Mouse (Mus musculus) heart, embryonic 15.5 days (tissue): ENCODE results near the gene Gm29609. TPM values are rescaled to one million over a fixed set of nuclear protein-coding genes. Genes with fewer than 3 reads are reported as not detected.

ENCODE experiments used
- ATAC-seq: fragments of 200-750 bp; cut with Nextera tagmentation; replicated peaks from 2 replicates; pipeline ENCODE4 v1.8.0; 2017; ENCODE audit warnings: low read depth, moderate TSS enrichment; ENCODE audit not compliant: insufficient number of reproducible peaks, insufficient read depth, low FRiP score
- H3K27ac ChIP-seq: fragments of 300-500 bp; sonication (generic); 2 replicates; pipeline ENCODE4 v1.5.1; 2015; ENCODE audit warnings: mild to moderate bottlenecking, inconsistent platforms
- H3K27me3 ChIP-seq: fragments of 300-500 bp; sonication (generic); 2 replicates; pipeline ENCODE4 v1.6.1; 2015; ENCODE audit warnings: inconsistent platforms
- H3K36me3 ChIP-seq: fragments of 300-500 bp; sonication (generic); 2 replicates; pipeline ENCODE4 v1.6.1; 2015; ENCODE audit warnings: mild to moderate bottlenecking, inconsistent platforms
- H3K4me1 ChIP-seq: fragments of 300-500 bp; sonication (generic); replicated peaks from 2 replicates; pipeline ENCODE4 v1.6.1; 2015; ENCODE audit warnings: inconsistent platforms
- H3K4me2 ChIP-seq: fragments of 300-500 bp; sonication (generic); 2 replicates; pipeline ENCODE4 v1.6.1; 2015; ENCODE audit warnings: inconsistent platforms, mild to moderate bottlenecking, moderate library complexity
- H3K4me3 ChIP-seq: fragments of 300-500 bp; sonication (generic); 2 replicates; pipeline ENCODE4 v1.5.1; 2015; ENCODE audit warnings: mild to moderate bottlenecking, inconsistent platforms
- H3K9ac ChIP-seq: fragments of 300-500 bp; sonication (generic); 2 replicates; pipeline ENCODE4 v1.6.1; 2015; ENCODE audit warnings: mild to moderate bottlenecking, inconsistent platforms
- H3K9me3 ChIP-seq: fragments of 300-500 bp; sonication (generic); replicated peaks from 2 replicates; pipeline ENCODE4 v1.6.1; 2016; ENCODE audit warnings: inconsistent platforms
- WGBS: fragments of 180-500 bp; shearing (Covaris S2); methylation state at CpG from one replicate; pipeline ENCODE4 v1.1.7; 2015; ENCODE audit warnings: mixed read lengths; 5-methylcytosine and 5-hydroxymethylcytosine counted together
- polyA plus RNA-seq: library from polyadenylated mRNA; unstranded; fragments of >200 nt; fragmentation: Nextera tagmentation; extraction: Ambion mirVana; gene quantifications from 2 replicates; pipeline ENCODE4 v1.2.1, GENCODE M21; 2015

Gm29609 gene
- polyA plus RNA-seq, 1 experiment from 2014 or later, result 0.63 TPM

DNA sequence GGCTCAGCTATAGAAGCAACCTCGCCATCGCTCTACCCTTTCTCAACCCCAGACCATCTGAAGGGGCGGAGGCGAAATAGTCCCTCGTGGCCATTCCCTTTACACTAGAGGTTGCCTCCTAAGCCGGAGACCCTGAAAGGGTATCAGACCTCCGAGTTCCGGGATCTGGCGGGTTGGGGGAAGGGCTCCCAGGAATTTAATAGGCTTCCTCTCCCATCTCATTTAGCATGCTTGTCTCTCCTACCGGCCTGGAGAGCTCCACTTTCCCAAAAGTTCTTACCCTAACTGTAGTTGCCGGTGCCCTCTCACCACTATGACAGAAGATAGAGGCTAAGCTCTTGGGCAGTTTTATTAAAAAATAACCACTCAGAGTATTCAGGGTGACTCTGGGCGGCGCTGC lies 42.1 kb downstream of the Gm29609 start:
- ATAC-seq, result no peak
- Histone ChIP-seq H3K4me1 (peaks cover 25% of the 10 kb centered on the region), H3K9ac (no peak overlapping the region), H3K36me3 (peaks cover 5% of the 10 kb centered on the region), H3K27ac (no peak overlapping the region), H3K4me2 (peak overlapping the region; percentile 57), H3K27me3 (peaks cover 64% of the 10 kb centered on the region), H3K4me3 (peak overlapping the region; percentile 31), H3K9me3 (no peaks in the 10 kb centered on the region)
- 2% methylated on average over 13 of the region's 13 CpGs for WGBS

DNA sequence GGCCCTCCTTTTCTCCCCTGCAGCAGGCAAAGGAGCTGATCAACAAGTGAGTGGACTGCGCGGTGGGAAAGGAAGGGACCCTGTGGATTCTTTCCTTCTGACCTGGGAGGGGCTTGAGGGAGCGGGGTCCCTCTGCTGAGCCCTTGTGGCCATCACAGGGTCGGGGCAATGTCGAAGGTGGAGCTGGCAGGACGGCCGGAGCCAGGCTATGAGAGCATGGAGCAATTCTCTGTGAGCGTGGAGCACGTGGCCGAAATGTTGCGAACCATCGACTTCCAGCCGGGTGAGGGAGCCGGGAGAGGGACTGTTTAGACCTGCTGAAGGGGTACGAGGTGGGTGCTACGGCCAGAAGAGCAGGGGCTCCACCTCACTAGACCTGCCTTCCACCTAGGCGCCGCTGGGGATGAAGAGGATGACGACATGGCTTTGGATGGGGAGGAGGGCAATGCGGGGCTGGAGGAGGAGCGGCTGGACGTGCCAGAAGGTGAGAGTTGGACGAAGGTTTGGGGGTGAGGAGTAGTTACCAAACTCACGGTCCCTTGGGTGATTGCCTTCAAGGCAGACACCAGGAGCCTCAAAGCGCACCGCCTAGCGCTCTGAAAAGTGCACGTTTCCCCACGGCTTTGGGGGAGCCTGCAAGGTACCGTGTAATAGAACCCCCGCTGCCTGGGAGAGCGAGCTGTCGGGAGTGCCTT lies 42.8 kb downstream of the Gm29609 start:
- Histone ChIP-seq H3K4me1 (peaks cover 25% of the 10 kb centered on the region), H3K4me2 (peak overlapping the region; percentile 57), H3K36me3 (peaks cover 4% of the 10 kb centered on the region), H3K9ac (no peak overlapping the region), H3K9me3 (no peaks in the 10 kb centered on the region), H3K27ac (no peak overlapping the region), H3K4me3 (peak overlapping the region; percentile 31), H3K27me3 (peaks cover 64% of the 10 kb centered on the region)
- WGBS, result 2% methylated on average over 33 of the region's 33 CpGs
- no peak for ATAC-seq

DNA sequence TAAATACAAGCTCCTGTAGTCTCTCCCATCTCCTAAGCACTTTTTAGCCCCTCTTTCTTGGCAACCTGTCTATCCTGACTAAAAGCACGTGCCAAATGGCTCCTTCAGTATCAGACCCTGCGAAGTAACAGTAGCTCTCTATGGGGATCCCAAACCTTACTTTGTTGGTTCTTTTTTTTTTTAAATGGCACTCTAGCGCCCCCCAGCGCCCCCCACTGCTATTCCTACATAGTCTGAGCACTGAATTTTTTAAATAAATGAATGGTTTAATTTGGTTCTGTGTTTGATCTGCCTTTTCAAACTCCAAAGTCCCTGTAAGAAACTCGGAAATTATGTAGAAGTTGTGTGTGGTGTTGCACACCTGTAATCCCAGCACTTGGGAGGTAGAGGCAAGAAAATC lies 53.7 kb downstream of the Gm29609 start:
- Histone ChIP-seq H3K4me3 (no peak overlapping the region), H3K4me1 (no peaks in the 10 kb centered on the region)
- ATAC-seq, result no peak

DNA sequence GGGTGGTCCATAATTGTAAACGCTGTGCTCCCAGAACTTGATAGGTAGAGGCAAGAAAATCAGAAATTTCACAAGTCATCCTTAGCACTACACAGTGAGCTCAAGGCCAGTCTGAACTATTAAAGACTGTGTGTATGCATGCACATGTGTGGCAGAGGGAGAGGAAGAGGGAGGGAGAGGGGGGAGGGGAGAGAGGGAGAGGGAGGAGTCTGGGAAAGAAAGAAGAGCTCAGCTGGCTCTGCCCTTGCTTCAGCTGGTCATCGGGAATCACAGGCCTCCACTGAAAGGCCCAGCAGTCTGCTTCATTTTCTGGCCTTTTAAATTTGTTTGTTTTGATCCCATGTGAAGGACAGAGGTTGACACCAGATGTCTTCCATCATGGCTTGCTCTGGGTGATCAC lies 56.2 kb downstream of the Gm29609 start:
- no peaks in the 10 kb centered on the region for H3K4me1 ChIP-seq
- no peak overlapping the region for H3K27ac ChIP-seq
- H3K9ac ChIP-seq, result no peak overlapping the region
- no peaks in the 10 kb centered on the region for H3K27me3 ChIP-seq
- no peaks in the 10 kb centered on the region for H3K9me3 ChIP-seq
- no peaks in the 10 kb centered on the region for H3K36me3 ChIP-seq
- 41% methylated on average over 2 of the region's 2 CpGs for WGBS
- ATAC-seq, result no peak
- H3K4me2 ChIP-seq, result no peak overlapping the region
- no peak overlapping the region for H3K4me3 ChIP-seq

More for the DNA sequence above, 53.7 kb downstream of the Gm29609 start:
- H3K27ac ChIP-seq, result no peak overlapping the region
- 37% methylated on average over 5 of the region's 5 CpGs for WGBS
- no peaks in the 10 kb centered on the region for H3K36me3 ChIP-seq
- no peak overlapping the region for H3K9ac ChIP-seq
- no peaks in the 10 kb centered on the region for H3K9me3 ChIP-seq
- H3K27me3 ChIP-seq, result peaks cover 2% of the 10 kb centered on the region; the same call in 1 of the 2 replicates
- no peak overlapping the region for H3K4me2 ChIP-seq

DNA sequence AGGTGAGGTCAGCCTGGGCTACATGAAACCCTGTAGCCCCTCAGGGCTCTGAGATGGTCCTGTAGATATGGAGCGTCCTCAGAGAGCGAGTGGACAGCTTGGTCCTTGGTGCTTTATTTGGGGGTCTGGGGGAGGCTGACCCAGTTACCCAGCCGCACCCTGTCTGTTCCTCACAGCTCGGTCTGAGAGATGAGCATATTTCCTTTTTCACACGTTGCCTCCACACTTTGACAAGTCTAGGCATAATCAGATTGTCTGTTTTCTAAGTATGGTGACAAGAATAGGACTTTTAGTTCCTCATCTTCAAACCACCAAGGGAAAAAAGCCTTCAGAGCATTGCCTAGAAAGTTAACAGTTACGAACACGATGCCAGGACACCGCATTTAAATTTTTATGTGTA lies 58.6 kb downstream of the Gm29609 start:
- Histone ChIP-seq H3K9me3 (no peaks in the 10 kb centered on the region), H3K4me1 (peaks cover 8% of the 10 kb centered on the region; the same call in 1 of the 2 replicates), H3K4me2 (no peak overlapping the region), H3K4me3 (no peak overlapping the region), H3K9ac (no peak overlapping the region), H3K27me3 (peaks cover 5% of the 10 kb centered on the region; the same call in 1 of the 2 replicates), H3K27ac (no peak overlapping the region), H3K36me3 (no peaks in the 10 kb centered on the region)
- ATAC-seq, result no peak
- 75% methylated on average over 8 of the region's 8 CpGs for WGBS

DNA sequence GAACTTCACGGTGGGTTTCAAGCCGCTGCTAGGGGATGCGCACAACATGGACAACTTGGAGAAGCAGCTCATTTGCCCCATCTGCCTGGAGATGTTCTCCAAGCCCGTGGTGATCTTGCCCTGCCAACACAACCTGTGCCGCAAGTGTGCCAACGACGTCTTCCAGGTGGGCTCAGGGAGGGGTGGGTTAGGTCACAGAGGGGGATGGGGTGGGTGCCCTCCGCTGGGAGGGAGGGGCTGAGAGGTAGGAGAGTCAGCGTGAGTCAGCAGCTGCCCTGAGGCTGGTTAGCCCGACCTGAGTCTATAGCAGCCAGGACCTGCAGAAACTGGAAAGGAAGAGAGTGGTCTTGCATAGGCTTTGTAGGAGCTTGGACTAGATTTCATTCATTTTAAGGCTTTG lies 62.8 kb downstream of the Gm29609 start:
- Histone ChIP-seq H3K9ac (0 out of 2 replicates have a peak overlapping the region, but pooled peaks have one; percentile 17), H3K9me3 (no peaks in the 10 kb centered on the region), H3K36me3 (no peaks in the 10 kb centered on the region), H3K27ac (peak overlapping the region; percentile 69), H3K4me3 (peak overlapping the region; percentile 39), H3K27me3 (peaks cover 5% of the 10 kb centered on the region; the same call in 1 of the 2 replicates), H3K4me1 (peaks cover 8% of the 10 kb centered on the region; the same call in 1 of the 2 replicates), H3K4me2 (peak overlapping the region; percentile 57)
- whole genome bisulfite sequencing, result 12% methylated on average over 10 of the region's 10 CpGs
- ATAC-seq, result peak; percentile 18; the same call in 1 of the 2 replicates

DNA sequence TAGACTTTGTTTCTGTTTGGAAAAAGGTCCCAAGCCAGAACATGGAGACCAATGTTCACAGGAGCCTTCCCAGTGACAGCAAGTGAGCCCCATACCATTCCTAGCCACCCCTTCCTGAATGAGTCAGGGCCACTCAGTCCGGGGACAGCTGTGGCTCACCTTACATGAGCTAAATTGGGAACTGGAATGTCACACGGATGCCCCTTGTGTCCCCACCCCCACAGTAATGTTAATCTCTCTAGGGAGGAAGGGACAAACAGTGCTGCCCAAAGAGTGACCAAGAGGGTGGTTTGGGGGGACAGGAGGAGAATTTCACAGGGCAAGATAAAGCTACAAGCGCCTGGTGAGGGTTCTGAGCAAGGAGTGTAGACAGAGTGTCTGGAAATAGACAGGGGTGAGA lies 63.4 kb downstream of the Gm29609 start, which contains the start of gene Trim54:
TSS of gene Trim54 (plus strand) at position 359 of the 400 bp plus-strand sequence.
- peak; percentile 66; the same call in 1 of the 2 replicates for ATAC-seq
- Histone ChIP-seq H3K9me3 (no peaks in the 10 kb centered on the region), H3K4me2 (peak within 1 kb of the TSS; percentile 57), H3K27me3 (peaks cover 5% of the 10 kb centered on the region; the same call in 1 of the 2 replicates), H3K4me1 (peaks cover 8% of the 10 kb centered on the region; the same call in 1 of the 2 replicates), H3K4me3 (peak within 1 kb of the TSS; percentile 39), H3K27ac (peak within 1 kb of the TSS; percentile 69), H3K36me3 (no peaks in the 10 kb centered on the region), H3K9ac (0 out of 2 replicates have a peak within 1 kb of the TSS, but pooled peaks have one; percentile 17)
- WGBS, result 12% methylated on average over 3 of the region's 3 CpGs

DNA sequence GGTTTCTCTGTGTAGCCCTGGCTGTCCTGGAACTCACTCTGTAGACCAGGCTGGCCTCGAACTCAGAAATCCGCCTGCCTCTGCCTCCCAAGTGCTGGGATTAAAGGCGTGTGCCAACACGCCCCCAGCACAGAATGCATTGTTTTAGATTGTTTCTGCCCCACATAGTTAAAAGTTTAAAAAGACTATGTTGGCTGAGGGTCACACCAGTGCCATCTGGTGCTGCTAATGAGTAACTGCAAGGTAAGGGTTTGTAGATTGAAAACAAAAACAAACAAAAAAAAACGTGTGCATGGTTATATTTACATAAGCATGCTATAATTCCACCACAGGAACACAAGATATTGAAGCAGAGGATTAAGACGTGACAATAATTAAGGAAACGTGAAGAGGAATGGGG lies 68.9 kb downstream of the Gm29609 start:
- H3K9me3 ChIP-seq, result no peaks in the 10 kb centered on the region
- no peak overlapping the region for H3K4me3 ChIP-seq
- no peaks in the 10 kb centered on the region for H3K4me1 ChIP-seq
- 28% methylated on average over 7 of the region's 7 CpGs for WGBS
- ATAC-seq, result no peak
- no peaks in the 10 kb centered on the region for H3K36me3 ChIP-seq
- H3K27ac ChIP-seq, result no peak overlapping the region
- no peak overlapping the region for H3K9ac ChIP-seq
- no peak overlapping the region for H3K4me2 ChIP-seq
- H3K27me3 ChIP-seq, result no peaks in the 10 kb centered on the region

DNA sequence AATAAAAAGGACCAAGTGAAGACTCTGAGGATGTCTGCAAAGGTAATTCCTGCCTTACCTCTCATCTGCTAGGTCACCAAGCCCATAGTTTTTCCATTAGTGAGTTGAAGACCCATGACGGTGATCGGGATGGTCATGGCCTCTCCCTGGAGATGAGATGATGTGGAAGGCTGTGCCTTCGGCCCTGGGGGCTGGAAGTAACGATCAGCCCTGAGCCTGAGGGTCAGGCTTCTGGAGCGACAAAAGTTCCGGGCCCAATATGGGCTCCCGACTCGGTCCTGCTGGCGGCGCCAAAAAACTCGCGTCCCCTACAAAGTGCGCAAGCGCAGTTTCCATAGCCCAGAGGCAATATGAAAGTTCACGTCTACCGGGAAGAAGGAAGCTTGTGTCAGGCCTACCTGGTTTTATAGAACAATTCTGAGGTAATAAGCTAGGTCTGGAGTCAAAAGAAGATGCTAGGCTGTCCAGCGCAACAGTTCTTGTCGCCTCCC lies 71.7 kb downstream of the Gm29609 start, which contains the start of gene Slc30a3:
TSS of gene Slc30a3 (minus strand) at position 238 of the 491 bp plus-strand sequence.
- no peak for ATAC-seq
- Histone ChIP-seq H3K4me1 (no peaks in the 10 kb centered on the region), H3K4me3 (no peak within 1 kb of the TSS), H3K9me3 (no peaks in the 10 kb centered on the region), H3K27me3 (0 out of 2 replicates have a peak, but pooled peaks cover 4% of the 10 kb centered on the region), H3K27ac (no peak within 1 kb of the TSS), H3K9ac (no peak within 1 kb of the TSS), H3K36me3 (no peaks in the 10 kb centered on the region), H3K4me2 (no peak within 1 kb of the TSS)
- 92% methylated on average over 18 of the region's 18 CpGs for WGBS

DNA sequence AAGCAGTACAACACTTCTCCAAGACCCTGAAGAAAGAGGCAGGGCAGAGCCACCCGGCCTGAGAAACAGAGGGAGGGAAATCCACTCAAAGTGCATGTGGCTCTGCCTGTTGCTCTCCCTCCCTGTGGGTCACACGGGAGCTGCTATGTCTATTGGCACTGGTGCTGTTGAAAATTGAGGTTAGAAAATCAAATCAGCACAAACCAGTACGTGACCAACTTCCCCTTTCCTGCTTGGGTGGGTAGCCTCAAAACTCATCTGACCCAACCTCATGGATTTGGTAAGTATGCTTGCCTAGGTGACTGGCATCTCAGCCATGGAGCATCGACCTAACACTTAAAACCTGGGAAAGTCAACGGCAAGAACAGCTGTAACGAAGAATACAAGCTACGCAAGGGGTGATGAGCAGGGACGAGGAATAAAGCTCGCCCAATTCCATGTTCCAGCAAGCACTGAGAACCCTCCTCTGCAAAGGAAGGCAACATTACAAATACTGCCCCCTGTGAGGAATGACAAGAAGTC lies 73.8 kb downstream of the Gm29609 start, which contains the start of gene Dnajc5g:
TSS of gene Dnajc5g (plus strand) at position 472 of the 522 bp plus-strand sequence.
- Histone ChIP-seq H3K4me3 (no peak within 1 kb of the TSS), H3K36me3 (no peaks in the 10 kb centered on the region), H3K9me3 (no peaks in the 10 kb centered on the region), H3K4me2 (no peak within 1 kb of the TSS), H3K27me3 (0 out of 2 replicates have a peak, but pooled peaks cover 4% of the 10 kb centered on the region), H3K4me1 (no peaks in the 10 kb centered on the region), H3K27ac (no peak within 1 kb of the TSS), H3K9ac (no peak within 1 kb of the TSS)
- 74% methylated on average over 9 of the region's 9 CpGs for WGBS
- no peak for ATAC-seq

DNA sequence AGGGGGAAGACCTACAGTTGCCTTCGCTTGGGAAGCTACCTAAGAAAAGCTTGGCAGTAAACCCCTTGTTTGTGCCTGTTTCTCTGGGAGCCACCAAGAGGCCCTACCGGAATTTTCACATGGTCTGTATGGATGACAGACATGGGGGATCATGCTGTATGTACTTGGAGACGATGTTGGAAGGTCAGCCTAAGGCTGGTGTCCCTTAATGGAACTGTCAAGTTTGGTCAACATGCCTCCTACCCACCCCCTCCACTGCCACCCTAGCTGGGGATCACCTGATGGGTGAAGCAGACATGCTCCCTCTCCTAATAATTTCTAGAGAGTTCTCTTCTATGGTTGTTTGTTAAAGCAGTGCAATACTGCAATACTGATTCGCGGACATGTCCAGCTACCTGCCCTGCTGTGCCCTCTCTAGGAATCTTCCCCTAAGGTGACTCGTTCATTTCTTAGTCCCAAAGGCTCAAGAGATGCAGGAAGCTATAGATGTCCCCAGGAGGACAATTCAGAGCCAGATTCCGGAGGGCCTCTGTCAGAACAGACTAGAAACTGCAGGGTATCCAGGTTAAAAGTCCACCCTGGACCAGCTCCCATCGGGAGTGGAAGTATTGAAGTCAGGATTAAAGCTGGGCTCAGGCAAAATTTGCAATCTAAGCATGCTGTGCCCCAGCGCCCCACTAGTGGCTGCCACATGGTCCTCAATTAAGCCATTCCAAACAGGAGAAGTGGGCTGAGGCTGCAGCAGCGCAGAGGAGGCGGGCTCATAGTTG lies 83.8 kb downstream of the Gm29609 start:
- peak overlapping the region; percentile 73 for H3K4me2 ChIP-seq
- H3K9ac ChIP-seq, result no peak overlapping the region
- no peaks in the 10 kb centered on the region for H3K9me3 ChIP-seq
- no peak overlapping the region for H3K27ac ChIP-seq
- no peak for ATAC-seq
- H3K36me3 ChIP-seq, result no peaks in the 10 kb centered on the region
- H3K4me3 ChIP-seq, result peak overlapping the region; percentile 45
- H3K27me3 ChIP-seq, result peaks cover 76% of the 10 kb centered on the region
- H3K4me1 ChIP-seq, result peaks cover 35% of the 10 kb centered on the region
- WGBS, result 26% methylated on average over 11 of the region's 11 CpGs
